Mouse (Mus musculus): Measurements from ENCODE around the gene Olfr1228.

The Olfr1228 gene

GRCm38 (mm10) chr2:89253962-89254361 lies at the start of gene Olfr1228:
TSS of gene Olfr1228 (minus strand) at chr2:89254062.
- DNase-seq: no peak

GRCm38 (mm10) chr2:89297168-89297567 lies 43.3 kb upstream of the Olfr1228 start, which contains the start of gene Olfr1230:
TSS of gene Olfr1230 (minus strand) at chr2:89297268.
- no peak for DNase-seq

GRCm38 (mm10) chr2:89287914-89288313 lies 34.1 kb upstream of the Olfr1228 start, which contains the start of gene Olfr1229:
TSS of gene Olfr1229 (minus strand) at chr2:89288014.
- no peak for DNase-seq

- DNase-seq: no peak
Measured at GRCm38 (mm10) chr2:89199948-89200347, 53.9 kb downstream of the Olfr1228 start, which contains the start of gene Olfr1226. TSS of gene Olfr1226 (minus strand) at chr2:89200048.

Measured in cerebellum, postnatal 36 days (tissue).